Mouse (Mus musculus): ENCODE data around the gene Tnpo3. TPM values are rescaled to one million over a fixed set of nuclear protein-coding genes. Genes with fewer than 3 reads are reported as not detected.
A peak's percentile ranks its signal among the peaks of the same experiment; 100 is the strongest.

Gene Tnpo3
- total RNA-seq, 2 experiments from 2014 or later: 29.3 to 32.4 TPM

DNA sequence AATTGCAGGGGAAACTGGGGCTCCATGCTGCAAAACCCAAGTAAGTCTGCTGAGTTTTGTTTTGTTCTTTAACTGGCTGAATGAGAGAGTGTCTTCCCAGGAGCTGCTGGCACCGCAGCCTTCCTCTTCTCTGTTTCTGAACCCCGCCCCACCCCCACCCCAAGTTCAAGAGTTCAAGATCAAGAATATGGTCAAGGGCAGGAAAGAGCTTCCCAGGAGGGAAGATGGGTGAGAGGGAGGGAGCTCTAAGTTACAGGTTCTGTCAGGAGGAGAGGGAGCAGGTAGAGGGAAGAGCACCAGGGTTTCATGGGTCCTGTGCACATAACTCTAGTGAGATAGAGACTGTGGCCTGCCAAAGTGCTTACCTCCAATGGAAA is 80.3 kb downstream of the Tnpo3 start:
- intact Hi-C loops (cut with DNase I): no loop called here
- no peak for DNase-seq

DNA sequence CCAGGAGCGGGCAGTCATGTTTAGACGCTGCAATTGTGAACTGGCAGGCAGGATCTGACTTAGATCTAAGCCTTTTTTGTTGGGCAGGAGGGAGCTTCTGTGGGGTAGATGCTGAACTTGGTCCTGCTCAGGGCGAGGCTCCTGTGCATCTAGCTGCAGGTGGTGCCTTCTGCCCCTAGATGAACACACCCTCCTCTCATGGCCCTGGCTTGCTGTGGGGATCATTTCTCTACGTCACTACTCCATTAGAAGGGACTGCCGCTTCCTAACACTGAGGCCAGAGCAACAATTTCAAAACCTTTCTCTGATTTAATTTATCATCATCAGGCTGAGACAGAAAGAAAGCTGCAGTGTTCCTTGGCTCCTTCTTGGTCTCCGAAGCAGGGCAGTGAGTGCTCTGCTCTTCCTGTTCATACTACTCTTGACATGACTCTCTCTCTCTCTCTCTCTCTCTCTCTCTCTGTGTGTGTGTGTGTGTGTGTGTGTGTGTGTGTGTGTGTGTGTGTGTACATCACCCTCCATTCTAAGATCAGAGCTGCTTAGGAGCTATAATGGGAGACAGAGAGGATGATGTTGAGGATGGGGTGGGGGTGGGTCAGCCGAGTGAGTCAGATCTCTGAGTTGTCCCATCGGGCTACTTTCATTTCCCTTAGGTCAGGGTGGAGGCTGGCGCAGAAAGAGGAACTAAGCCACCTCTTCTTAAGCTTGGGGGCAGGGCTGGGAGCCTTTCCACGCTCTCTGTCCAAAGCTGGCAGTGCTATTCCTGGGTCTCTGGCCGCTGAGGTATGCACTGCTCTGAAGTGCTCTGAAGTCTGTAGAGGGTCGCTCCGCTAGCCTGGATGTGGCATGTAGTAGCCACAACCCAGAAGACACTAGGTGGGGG is 80.9 kb downstream of the Tnpo3 start:
- no peak for DNase-seq
- intact Hi-C loops (cut with DNase I): no loop called here

DNA sequence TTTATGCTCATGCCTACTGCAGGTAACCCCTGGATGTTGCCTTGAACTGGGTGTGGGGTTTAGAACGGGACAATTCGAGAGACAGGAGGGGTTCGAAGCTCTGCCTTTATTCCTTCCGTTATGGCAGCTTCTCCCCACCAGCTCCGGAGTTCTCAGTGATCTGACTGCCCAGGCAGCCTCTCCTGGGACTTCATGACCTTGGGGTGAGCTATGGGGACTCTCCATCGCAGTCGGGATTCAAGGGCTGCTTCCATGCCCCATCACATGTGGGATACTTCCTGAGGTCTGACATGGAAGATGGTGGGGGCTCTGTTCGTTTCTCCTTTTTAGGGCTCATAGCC is 81.6 kb downstream of the Tnpo3 start:
- DNase-seq: no peak
- intact Hi-C loops (cut with DNase I): no loop called here

DNA sequence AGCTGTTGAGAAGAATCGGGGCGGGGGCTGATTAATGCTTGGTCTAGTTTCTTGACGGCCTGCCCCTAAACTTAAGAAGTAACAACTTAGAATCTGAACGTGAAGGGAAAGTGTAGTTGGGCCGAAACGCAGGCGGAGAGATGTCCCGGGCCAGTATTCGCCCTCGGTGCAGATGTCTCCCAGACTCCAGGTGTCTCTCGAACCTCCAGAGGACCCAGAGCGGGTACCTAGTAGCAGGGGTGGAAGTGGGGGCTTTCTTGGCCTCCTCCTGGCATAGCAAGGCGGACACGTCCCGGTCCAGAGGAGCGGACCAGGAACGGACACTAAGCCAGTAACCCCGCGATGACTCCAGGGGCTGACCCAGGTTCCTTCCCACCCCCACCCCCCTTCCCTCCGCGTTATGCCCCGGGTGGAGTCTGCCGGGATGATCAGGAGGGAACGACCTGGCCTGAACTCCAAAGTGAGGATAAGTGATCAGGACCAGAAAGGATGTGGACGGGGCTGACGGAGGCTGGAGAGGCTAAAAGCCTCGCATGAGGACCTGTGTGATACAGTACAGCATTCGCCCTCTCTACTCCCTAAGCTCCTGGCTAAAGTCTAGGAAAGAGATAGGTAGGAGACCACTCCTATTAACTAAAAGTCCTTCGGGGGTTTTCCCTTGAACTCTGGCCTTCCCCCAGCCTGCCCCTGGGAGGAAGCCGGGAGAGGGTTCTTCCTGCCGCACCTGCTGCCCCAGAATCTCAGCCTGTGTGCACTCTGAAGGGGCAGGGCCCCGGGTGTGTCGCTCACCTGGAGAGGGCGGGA is 82.1 kb downstream of the Tnpo3 start:
- DNase-seq: no peak
- intact Hi-C loops (cut with DNase I): no loop called here

DNA sequence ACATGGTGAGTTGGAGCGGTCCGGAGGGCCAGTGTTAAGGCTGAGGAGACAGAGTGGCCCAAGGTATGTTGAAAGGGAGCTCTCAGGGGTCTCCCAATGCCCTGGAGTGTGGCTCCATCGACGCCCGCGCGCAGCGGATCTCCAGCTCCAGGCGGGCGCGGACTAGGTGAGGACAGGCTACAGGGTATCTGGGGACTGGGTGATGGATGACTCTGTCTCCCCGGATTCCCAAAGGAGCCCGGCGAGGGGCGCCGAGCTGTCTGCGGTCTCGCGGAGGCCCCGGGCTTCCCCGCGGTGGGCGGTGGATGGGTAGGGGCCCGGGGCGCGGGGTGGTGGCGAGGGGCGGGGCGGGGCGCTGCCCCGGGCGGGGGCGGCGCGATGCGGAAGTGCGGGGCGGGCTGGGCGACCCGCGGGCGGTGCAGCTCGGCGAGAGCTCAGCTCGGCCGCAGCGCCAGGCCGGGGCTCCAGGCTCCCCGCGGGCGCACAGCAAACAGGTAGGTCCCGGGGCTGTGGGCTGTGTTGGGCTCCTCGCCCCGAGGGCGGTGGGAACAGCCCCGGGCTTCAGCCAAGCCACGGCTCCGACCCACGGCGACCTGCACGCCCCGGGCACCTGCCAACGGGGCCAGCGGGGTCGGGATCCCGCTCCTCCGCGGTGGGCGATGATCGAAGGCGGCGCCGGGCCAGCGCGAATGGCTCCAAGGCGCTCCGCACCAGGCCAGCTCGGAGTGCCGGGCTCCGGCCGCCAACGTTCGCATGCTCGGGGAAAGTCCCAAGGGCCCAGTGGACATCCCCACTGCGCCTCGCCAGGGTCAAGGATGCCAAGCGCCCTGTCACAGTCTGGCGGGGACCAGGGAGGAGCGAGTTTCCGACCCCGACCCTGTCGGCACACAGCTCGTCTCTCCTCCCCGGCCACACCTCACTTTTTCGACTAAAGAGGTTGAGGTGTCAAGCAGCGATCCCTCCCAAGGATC is 83.1 kb downstream of the Tnpo3 start, which contains the start of gene Irf5:
Gene Irf5, plus strand, starts transcription at position 345 of the 971 bp plus-strand sequence.
- DNase-seq: no peak
- intact Hi-C loops (cut with DNase I): no loop called here

DNA sequence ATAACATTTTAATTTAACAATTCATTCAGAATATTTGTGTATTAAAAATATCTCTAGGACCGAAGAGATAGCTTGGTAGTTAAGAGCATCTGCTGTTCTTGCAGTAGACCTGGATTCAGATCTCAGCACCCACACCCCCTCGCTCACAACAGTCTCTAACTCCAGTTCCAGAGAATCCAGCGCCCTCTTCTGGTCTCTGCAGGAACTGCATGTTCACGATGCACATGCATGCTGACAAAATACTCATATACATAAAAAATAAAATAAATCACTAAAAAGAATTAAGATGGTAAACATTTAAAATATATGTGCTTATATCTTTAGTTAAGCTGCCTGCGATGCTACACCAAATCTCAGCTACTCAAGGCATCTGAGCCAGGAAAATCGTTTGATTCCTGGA is 84.4 kb downstream of the Tnpo3 start:
- DNase-seq: no peak
- intact Hi-C loops (cut with DNase I): no loop called here

DNA sequence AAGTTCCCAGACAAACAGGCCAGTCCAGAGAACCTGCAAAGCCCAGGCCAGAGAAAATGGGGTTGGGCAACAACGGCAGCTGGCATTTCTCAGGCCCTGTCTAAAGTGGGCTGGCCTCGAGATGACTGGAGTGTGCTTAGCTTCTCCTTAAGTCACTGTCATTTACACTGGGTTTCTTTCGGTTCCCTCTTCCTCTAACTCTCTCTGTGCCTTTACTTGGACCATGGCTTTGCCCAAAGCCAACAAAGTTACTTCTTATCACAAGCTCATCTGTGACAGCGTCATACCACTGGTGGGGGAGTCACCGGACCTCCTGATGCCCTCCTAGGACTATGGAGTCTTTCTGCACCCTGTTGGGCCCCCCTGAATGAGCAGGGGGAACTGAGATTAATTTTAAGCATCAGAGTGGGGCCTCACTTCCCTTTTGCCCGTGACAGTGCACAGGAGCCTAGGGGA is 85.6 kb downstream of the Tnpo3 start:
- intact Hi-C loops (cut with DNase I): no loop called here
- DNase-seq: no peak

DNA sequence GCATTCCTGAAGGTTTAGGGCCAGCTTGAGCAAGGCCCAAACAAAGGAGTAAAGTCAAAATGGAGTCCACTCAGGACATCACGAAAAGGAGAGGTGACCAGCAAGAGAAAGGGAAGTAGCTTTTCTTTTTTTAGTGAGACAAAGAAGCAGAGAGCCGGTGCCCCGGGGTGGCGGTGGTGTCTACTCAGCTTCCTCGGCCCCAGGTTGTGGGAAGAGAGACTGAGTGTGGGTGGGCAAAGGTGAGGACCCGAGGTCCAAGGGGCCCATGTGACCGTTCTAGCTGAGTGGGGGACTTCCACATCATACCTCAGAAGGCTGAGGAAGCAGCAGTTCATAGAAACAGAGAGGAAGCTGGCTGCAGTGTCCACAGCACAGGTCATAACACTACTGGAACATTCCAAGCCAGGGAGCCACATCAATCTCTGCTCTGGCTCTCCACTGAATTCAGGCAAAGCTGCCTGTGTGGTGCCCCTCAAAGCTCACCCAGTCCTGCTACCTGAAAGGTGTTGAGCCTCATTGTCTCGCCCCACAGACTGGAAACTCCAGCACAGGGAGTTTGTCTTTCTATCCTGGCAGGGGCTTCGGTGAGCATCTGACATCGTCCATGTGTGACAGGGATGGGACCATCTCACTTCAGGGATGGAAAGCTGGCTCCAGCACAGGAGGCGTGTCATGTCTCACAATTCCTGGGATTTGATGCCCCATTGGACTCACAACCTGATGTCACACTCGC is 86.2 kb downstream of the Tnpo3 start:
- no peak for DNase-seq
- intact Hi-C loops (cut with DNase I): no loop called here

DNA sequence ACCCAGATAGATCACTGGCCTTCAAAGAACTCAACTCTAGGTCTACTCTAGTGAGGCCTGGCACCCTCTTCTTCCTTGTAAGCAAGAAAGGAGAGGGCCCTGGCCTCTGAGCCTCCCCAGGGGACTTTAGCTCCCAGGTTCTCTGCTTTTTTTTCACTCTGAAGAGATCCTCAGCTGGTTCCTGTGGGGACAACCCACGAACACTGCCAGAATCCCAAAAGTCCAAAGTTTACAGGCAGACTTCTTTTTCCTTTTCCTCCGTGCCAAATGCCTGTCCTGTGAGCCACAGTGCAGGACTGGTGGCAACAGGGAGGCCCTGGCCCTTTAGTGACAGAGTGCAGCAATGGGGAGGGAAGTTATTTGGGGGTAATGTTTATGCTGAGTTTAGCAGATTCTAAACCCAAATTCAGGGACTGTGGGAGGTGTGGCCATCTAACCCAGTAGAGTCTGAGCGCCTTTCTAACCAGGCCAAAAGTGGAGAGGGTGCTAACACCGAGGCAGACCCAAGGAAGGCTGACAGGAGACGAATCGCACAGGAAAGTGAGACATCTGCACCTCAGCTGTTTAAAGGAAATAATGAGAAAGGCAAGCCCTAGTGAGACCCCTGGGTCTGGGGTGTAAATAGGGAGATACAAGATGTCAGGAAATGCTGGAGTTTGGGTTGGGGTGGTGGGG is 86.9 kb downstream of the Tnpo3 start:
- intact Hi-C loops (cut with DNase I): no loop called here
- DNase-seq: no peak

DNA sequence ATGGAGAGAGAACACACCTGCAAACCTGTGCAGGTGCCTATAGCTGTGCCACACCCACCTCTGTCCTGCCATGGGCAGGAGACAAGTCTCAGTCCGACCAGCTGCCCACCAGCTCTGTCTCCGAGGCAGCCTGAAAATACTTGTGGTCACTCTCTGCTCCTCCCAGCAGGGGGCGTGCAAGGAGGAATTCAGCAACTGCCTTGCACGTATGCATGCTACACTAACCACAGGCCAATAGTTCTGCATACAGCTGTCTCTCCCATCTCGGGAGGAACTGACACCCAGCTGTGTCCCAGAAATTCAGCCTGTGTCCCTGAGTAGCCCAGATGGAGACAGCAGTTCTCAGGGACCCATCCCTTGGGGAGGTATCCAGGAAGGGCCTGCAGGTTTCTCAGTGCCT is 92.5 kb downstream of the Tnpo3 start:
- intact Hi-C loops (cut with DNase I): loop anchor here (1.0 kb wide), 1 partner anchor 132 kb away; no protein-coding TSS in a partner anchor
- DNase-seq: peak; percentile 60 to 63

DNA sequence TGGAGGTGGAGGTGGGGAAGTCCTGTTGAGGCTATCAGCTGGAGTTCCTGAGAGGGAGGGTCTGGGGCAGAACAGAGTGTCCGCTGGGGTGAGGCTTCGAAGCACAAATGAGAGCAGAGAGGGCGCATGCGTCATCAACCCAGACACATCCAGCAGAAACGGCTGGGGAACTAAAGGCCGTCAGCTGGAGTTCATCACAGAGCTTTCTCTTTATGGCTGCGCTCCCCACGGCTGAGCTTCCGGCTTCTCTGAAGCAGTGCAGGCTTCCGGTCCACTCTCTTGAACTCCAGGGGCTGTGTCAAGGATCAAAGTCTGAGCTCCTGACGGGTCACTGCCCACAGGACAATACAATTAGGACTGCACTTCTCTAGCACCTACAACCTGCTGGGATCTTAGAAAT is 96.4 kb downstream of the Tnpo3 start:
- intact Hi-C loops (cut with DNase I): no loop called here
- peak in 1 of 2 experiments; percentile 26 for DNase-seq

DNA sequence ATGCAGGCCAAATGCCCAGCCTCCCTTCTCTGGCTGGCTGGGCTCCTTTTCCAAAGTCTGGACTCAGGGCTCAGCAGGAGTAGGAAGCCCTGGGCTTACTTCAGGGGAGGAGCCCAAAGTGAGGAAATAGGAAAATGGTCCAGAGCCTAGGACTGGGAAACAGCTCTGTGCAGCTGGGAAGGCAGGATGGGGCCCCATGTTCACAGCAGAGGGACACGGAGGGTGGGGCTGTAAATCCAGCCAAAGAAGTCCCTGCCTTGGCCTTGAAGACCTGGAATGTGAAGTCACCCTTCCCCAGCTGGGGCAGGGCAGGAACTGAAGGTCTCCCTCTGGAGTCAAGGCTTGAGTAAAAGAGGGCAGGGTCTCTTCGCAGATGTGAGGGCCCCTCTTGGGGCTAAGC is 100.6 kb downstream of the Tnpo3 start:
- DNase-seq: peak in 1 of 2 experiments; percentile 25
- intact Hi-C loops (cut with DNase I): no loop called here

DNA sequence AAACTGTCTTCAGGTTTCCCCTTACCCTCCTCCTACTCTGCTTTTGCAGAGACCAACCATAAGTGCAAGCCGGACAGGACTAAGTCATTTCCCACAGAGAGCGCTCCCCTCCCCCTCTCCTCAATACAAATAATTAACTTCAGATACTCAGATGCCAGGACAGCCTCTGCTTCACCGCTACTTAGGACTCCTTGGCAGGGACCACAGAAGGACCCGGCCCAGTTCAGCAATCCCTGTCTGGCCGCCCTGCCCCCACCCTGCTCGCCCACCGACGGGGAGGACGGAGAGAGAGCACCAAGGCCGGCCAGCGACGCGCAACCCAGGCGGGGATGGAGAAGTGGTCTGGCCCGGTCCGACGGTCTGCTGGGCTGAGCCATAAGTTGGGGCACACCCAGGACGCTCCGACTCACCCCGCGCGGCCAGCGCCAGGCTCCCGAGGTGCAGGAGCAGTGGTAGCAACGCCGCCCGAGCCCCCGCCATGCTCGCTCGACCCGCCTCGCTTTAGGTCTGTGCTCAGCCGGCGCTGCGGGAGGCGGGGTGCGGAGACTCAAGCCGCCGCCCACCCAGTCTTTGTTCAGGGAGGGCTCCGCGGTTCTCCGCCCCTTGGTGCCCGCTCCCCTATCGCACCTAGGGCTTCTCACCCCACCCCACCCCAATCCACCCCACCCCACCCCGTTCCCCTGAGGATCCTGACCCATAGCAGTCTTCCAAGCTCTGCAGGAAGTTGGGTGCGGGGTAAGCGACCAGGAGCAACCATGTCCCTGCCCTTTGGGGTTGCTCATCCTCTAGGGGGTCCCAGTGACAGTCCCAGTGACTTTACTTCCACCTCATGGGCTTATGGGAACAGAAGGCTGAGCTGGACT is 102.0 kb downstream of the Tnpo3 start, which contains the start of gene Kcp:
Gene Kcp, minus strand, starts transcription at position 506 of the 863 bp plus-strand sequence.
- intact Hi-C loops (cut with DNase I): no loop called here
- no peak for DNase-seq

DNA sequence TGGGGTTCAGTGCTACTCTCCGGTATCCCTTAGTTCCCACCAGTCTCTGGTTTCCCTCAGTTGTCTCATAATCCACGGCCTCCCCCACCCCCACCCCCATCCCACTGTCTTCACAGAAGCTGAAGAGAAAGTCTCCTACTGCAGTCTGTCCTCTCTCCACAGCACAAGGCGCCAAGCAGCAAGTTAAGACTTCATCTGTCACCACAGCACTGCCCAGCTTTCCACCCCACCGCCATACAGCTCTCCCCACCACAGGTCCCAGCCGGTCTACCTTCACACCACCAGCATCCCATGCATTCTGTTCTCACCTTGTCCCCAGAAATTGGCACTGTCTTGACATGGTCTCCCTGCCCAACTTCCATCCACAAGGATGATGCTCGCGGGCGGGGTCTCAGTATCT is 102.9 kb downstream of the Tnpo3 start:
- no peak for DNase-seq
- intact Hi-C loops (cut with DNase I): no loop called here

DNA sequence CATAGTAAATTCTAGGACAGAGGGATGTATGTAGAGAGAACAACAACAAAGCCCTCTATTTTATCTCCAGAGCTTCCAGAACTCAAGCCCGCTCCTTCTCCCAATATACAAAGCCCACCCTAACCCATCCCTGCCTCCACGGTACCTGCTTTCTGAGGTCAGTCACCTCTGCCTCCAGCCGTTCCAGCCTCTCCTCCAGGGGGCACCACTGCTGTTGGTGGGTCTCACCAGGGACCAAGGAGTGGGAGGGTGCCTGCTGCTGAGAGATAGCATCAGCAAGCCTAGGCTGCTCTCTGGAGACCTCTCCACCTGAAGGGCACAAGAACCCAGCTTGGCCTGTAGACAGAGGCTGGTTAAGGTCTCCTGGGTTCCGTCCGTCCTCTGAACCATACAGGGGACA is 104.2 kb downstream of the Tnpo3 start:
- intact Hi-C loops (cut with DNase I): no loop called here
- no peak for DNase-seq

DNA sequence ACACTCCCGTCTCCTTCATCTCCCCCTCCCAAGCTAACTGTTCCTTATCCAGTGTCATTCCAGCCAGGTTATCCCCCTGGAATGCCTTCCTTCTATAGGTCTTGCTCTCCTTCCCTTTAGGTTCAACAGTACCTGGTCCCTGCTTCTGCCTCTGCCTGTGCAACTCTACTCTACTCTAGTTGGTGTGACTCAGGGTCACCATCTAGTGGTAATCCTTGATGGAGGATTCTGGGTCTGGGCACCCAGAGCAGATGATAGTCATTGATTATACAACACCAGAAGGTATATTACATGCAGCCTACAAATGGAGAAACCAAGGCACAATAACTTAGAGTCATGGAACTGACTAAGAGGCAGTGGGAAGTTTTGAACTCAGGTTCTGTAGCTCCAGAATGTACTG is 108.1 kb downstream of the Tnpo3 start:
- no peak for DNase-seq
- intact Hi-C loops (cut with DNase I): no loop called here

DNA sequence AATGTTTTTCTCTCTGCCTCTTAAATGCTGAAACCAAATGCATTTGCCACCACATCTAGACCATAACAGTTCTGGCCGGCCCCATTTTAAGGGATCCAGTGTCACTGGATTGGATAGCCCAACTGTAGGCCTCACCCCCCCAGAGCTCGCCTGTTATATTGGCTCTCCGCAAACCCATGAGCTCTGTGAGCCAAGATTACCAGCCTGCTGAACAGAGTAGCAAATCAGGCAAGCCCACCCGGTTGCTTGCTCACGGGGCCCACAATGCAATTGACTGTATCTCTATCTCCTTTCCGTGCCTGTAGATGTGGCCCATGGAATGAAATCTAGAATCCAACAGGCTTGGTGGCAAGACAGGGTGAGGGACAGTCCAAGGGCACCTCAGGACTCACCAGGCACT is 108.9 kb downstream of the Tnpo3 start:
- DNase-seq: no peak
- intact Hi-C loops (cut with DNase I): no loop called here

DNA sequence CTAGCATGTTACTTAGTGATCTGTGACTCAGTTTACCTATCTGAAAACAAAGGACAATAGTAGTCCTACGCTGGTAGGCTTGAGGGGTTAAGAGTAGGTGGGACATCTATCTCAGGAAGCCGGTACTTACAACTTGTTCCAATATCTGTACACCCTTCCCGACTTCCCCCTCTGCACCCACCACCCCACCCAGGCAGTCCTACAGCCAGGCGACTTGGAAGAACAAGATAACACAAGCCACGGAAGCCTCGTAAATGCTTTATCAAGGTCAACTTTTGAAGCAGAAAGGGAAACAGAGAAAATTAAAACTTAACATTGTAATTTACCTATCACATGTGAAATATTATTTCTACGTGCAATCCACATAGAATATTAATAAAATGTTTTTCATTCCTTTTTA is 109.5 kb downstream of the Tnpo3 start:
- intact Hi-C loops (cut with DNase I): no loop called here

More for the DNA sequence above, 109.5 kb downstream of the Tnpo3 start:
- no peak for DNase-seq

Data from gastrocnemius, postnatal 36 days (tissue).